Mouse (Mus musculus) small intestine, adult 10 weeks (tissue): ENCODE results near the gene BC117090. TPM values are rescaled to one million over a fixed set of nuclear protein-coding genes. Genes with fewer than 3 reads are reported as not detected.

ENCODE experiments used
- polyA plus RNA-seq: library from polyadenylated mRNA; stranded (reverse); fragments of 350-450 nt; fragmentation: Illumina TruSeq; extraction: RNeasy Lipid Tissue Mini Kit (QIAGEN cat#74804); gene quantifications from one replicate; pipeline ENCODE4 v1.2.3, GENCODE M21; 2014; ENCODE audit warnings: low replicate concordance

BC117090 gene
- not detected for polyA plus RNA-seq

GRCm38 (mm10) chr16:36334232-36334631, at the start of gene BC117090:
Gene BC117090, minus strand, starts transcription at chr16:36334332.

DNA sequence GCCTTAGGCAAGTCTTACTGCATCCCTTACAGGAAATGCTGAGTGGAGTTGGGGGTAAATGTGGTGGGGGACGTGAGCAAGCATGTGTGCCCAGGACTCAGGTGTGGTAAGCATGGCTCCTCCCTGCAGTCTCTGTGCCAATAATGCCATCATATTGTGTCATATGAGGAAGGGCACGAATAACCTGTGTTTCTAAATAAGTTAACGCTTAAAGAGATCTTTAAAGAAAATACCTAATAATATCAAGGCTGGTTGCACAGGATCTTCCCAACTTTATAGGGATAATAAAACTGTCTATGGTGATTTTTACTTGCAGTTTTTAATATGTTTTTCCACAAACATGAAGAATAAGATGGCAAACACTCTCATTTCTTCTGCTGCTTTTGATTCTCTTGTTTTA, 33.5 kb upstream of the BC117090 start, which contains the start of gene BC100530:
BC100530 (minus strand) TSS at position 101 of the 400 bp plus-strand sequence.

DNA sequence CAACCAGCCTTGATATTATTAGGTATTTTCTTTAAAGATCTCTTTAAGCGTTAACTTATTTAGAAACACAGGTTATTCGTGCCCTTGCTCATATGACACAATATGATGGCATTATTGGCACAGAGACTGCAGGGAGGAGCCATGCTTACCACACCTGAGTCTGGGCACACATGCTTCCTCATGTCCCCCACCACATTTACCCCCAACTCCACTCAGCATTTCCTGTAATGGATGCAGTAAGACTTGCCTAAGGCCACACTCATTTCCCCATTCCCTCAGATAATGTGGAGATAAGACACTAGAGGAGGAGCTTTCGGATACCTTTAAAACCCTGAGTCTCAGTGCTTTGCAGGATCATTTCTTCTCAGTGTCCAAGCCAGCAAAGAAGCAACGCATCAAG, 57.3 kb downstream of the BC117090 start, which contains the start of gene Stfa1:
Stfa1 (plus strand) TSS at position 156 of the 400 bp plus-strand sequence.

Other genes with a start within 250 kb of the BC117090 start
- not detected for gene Csta1, start 203.1 kb downstream of the BC117090 start, polyA plus RNA-seq
- gene Stfa2l1, start 177.5 kb downstream of the BC117090 start, polyA plus RNA-seq, result not detected
- gene Gm5483, start 150.1 kb downstream of the BC117090 start, polyA plus RNA-seq, result not detected
- not detected for gene Gm5416, start 123.9 kb downstream of the BC117090 start, polyA plus RNA-seq
- gene 2010005H15Rik, start 112.9 kb downstream of the BC117090 start, polyA plus RNA-seq, result 4.5 TPM
- gene Stfa1, start 57.4 kb downstream of the BC117090 start, polyA plus RNA-seq, result not detected
- gene BC100530, start 33.4 kb upstream of the BC117090 start, polyA plus RNA-seq, result not detected
- gene Stfa2, start 74.1 kb upstream of the BC117090 start, polyA plus RNA-seq, result not detected
- gene Stfa3, start 121.1 kb upstream of the BC117090 start, polyA plus RNA-seq, result not detected
- 0.07 TPM for gene Casr, start 227.8 kb upstream of the BC117090 start, polyA plus RNA-seq